8 mouse cellular contexts compared by ENCODE assay signal in the genomic region with DNA sequence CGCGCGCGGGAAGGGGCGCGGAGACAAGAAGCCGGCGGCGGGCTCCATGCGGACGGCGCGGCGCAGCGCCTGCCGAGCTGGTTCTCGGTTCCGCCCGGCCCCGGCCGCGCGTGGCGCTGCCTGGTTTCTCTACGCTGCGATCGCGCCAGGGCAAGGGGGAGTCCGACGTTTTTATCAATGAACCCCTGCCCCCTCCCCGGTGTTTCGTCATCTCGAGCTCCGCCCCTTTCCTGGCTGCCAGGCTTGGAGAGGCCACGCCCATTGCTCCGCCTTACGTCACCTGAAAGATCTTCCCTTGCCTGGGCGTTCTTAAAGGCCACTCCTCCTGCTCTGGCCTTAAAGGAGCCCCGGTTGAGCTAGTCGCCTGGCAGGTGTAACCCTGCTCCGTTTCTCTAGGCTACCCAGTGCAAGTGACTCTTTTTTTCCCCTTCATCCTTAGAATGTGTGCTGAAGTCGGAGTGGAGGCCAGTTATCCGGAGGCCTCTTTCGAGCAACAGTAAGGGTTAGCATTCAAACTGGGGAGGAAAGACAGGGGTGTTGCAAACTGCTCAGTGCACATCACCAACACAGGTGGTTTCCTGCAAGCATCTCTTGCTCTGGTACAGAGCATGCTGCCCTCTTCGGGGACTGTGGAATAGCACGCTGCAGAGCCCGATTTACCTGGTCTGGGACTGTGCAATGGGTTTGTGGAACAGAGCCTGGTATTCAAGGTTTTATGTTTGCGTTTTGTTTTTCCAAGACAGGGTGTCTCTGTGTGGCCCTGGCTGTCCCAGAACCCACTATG. TPM values are rescaled to one million over a fixed set of nuclear protein-coding genes. Genes with fewer than 3 reads are reported as not detected.
A peak's percentile ranks its signal among the peaks of the same experiment; 100 is the strongest.
DNase-seq lines count a peak whose midpoint lies in the region; ATAC-seq lines count a peak whose summit lies in the region.

A gene (minus strand): TSS at position 147 of the 784 bp plus-strand sequence.

- H3K4me1 ChIP-seq in heart, embryonic 13.5 days, result peaks cover 15% of the 10 kb centered on the region
- H3K4me1 ChIP-seq in liver, embryonic 12.5 days, result peaks cover 51% of the 10 kb centered on the region
- H3K4me1 ChIP-seq in stomach, embryonic 15.5 days, result peaks cover 20% of the 10 kb centered on the region

- 1% methylated on average over 48 of the region's 48 CpGs for WGBS in heart, embryonic 13.5 days
- 3% methylated on average over 47 of the region's 48 CpGs for WGBS in liver, embryonic 12.5 days (ENCODE audit: insufficient replicate concordance)
- 2% methylated on average over 48 of the region's 48 CpGs for WGBS in stomach, embryonic 15.5 days

- H3K27ac ChIP-seq in heart, embryonic 13.5 days (replicated peaks), result no peak within 1 kb of the TSS
- H3K27ac ChIP-seq in liver, embryonic 12.5 days, result peak within 1 kb of the TSS; percentile 62
- no peak within 1 kb of the TSS for H3K27ac ChIP-seq in stomach, embryonic 15.5 days

- H3K9me3 ChIP-seq in heart, embryonic 13.5 days, result no peaks in the 10 kb centered on the region
- no peaks in the 10 kb centered on the region for H3K9me3 ChIP-seq in liver, embryonic 12.5 days (replicated peaks)
- no peaks in the 10 kb centered on the region for H3K9me3 ChIP-seq in stomach, embryonic 15.5 days

- H3K4me2 ChIP-seq in heart, embryonic 13.5 days, result peak within 1 kb of the TSS; percentile 100
- H3K4me2 ChIP-seq in liver, embryonic 12.5 days, result peak within 1 kb of the TSS; percentile 99
- peak within 1 kb of the TSS; percentile 97 for H3K4me2 ChIP-seq in stomach, embryonic 15.5 days

- peak within 1 kb of the TSS; percentile 93 for H3K9ac ChIP-seq in heart, embryonic 13.5 days
- peak within 1 kb of the TSS; percentile 84 for H3K9ac ChIP-seq in liver, embryonic 12.5 days
- H3K9ac ChIP-seq in stomach, embryonic 15.5 days, result peak within 1 kb of the TSS; percentile 86

- peak within 1 kb of the TSS; percentile 90 for H3K4me3 ChIP-seq in heart, embryonic 13.5 days
- H3K4me3 ChIP-seq in liver, embryonic 12.5 days, result peak within 1 kb of the TSS; percentile 85
- H3K4me3 ChIP-seq in stomach, embryonic 15.5 days (replicated peaks), result peak within 1 kb of the TSS; percentile 67

- H3K27me3 ChIP-seq in heart, embryonic 13.5 days (replicated peaks), result peaks cover 30% of the 10 kb centered on the region
- H3K27me3 ChIP-seq in liver, embryonic 12.5 days (replicated peaks), result peaks cover 39% of the 10 kb centered on the region
- H3K27me3 ChIP-seq in stomach, embryonic 15.5 days (replicated peaks), result peaks cover 9% of the 10 kb centered on the region; the same call in 1 of the 2 replicates

- peak; percentile 92 for ATAC-seq in erythroid progenitor cell, adult 5-6 weeks (replicated peaks; ENCODE audit: low FRiP score, poor library complexity, severe bottlenecking)
- ATAC-seq in heart, embryonic 13.5 days (ENCODE audit: extremely low read depth, insufficient number of reproducible peaks, low FRiP score, low TSS enrichment), result peak; percentile 89
- ATAC-seq in liver, embryonic 12.5 days, result peak; percentile 84
- ATAC-seq in stomach, embryonic 15.5 days (ENCODE audit: insufficient read depth, low FRiP score, low read depth), result peak; percentile 86

- peaks cover 7% of the 10 kb centered on the region for H3K36me3 ChIP-seq in heart, embryonic 13.5 days
- H3K36me3 ChIP-seq in liver, embryonic 12.5 days, result peaks cover 12% of the 10 kb centered on the region
- H3K36me3 ChIP-seq in stomach, embryonic 15.5 days, result peaks cover 3% of the 10 kb centered on the region; the same call in 1 of the 2 replicates

- peak; percentile 98 for DNase-seq in CD4-positive helper T cell, adult 2 months (ENCODE audit: low read depth, low spot score)
- peak; percentile 93 for DNase-seq in brain, embryonic 18.5 days (ENCODE audit: low read depth, low spot score)
- peak; percentile 98 for DNase-seq in kidney, postnatal 10 days
- DNase-seq in natural killer cell, adult 2 months (ENCODE audit: low spot score in 2 of 2), result peak; percentile 99 to 100

RNA-seq across cellular contexts. Expression of the gene that starts here (rescaled TPM):
- not detected in 2 replicates for total RNA-seq in erythroid progenitor cell, adult 5-6 weeks (2015; ENCODE audit: low replicate concordance)
- 0.51 and 0.61 TPM in 2 replicates for total RNA-seq in erythroid progenitor cell, adult 5-6 weeks (2017; ENCODE audit: low replicate concordance)
- 2.1 TPM in 2 replicates for polyA plus RNA-seq in heart, embryonic 13.5 days (2015; fragmentation: Nextera tagmentation; extraction: Ambion mirVana)
- 2.2 and 2.8 TPM in 2 replicates for polyA plus RNA-seq in liver, embryonic 12.5 days (2016; fragmentation: Nextera tagmentation; extraction: Ambion mirVana)
- 3.8 and 4.7 TPM in 2 replicates for polyA plus RNA-seq in stomach, embryonic 15.5 days (2015; fragmentation: Nextera tagmentation; extraction: Ambion mirVana)

Comparison
In these comparisons a context has a peak if more than half of its experiments do, and no peak if none do; other contexts are left out.
1. Peak in ATAC-seq in erythroid progenitor cell, adult 5-6 weeks; RNA of the gene not detected or under 1 TPM.